Mouse (Mus musculus) midbrain, embryonic 14.5 days (tissue): ENCODE data around the gene Hmgcs2. TPM values are rescaled to one million over a fixed set of nuclear protein-coding genes. Genes with fewer than 3 reads are reported as not detected.
A peak's percentile ranks its signal among the peaks of the same experiment; 100 is the strongest.

Experiments
- ATAC-seq: fragments of 200-750 bp; cut with Nextera tagmentation; 2 replicates; pipeline ENCODE4 v1.8.0; 2017; ENCODE audit warnings: moderate number of reproducible peaks, moderate library complexity; ENCODE audit not compliant: low FRiP score, low TSS enrichment
- DNase-seq: peaks from one replicate; pipeline ENCODE4 v3.0.0-alpha.2; 2015
- H3K27ac ChIP-seq: fragments of 300-500 bp; sonication (generic); replicated peaks from 2 replicates; pipeline ENCODE4 v1.5.1; 2014; ENCODE audit warnings: mild to moderate bottlenecking, low read depth, low read length, moderate library complexity
- H3K27me3 ChIP-seq: fragments of 300-500 bp; sonication (generic); 2 replicates; pipeline ENCODE4 v1.6.1; 2014; ENCODE audit warnings: low read length, control low read depth, mixed read lengths; ENCODE audit not compliant: control insufficient read depth, insufficient read depth
- H3K36me3 ChIP-seq: fragments of 300-500 bp; sonication (generic); 2 replicates; pipeline ENCODE4 v1.6.1; 2014; ENCODE audit warnings: low read length, control low read depth; ENCODE audit not compliant: control insufficient read depth, insufficient read depth
- H3K4me1 ChIP-seq: fragments of 300-500 bp; sonication (generic); 2 replicates; pipeline ENCODE4 v1.6.1; 2014; ENCODE audit warnings: mild to moderate bottlenecking, antibody characterized with exemption, low read length, control low read depth; ENCODE audit not compliant: control insufficient read depth, insufficient read depth
- H3K4me2 ChIP-seq: fragments of 300-500 bp; sonication (generic); 2 replicates; pipeline ENCODE4 v1.6.1; 2014; ENCODE audit warnings: mild to moderate bottlenecking, low read length, moderate library complexity
- H3K4me3 ChIP-seq: fragments of 300-500 bp; sonication (generic); replicated peaks from 2 replicates; pipeline ENCODE4 v1.5.1; 2014; ENCODE audit warnings: low read depth, low read length
- H3K9ac ChIP-seq: fragments of 300-500 bp; sonication (generic); replicated peaks from 2 replicates; pipeline ENCODE4 v1.6.1; 2014; ENCODE audit warnings: mild to moderate bottlenecking, low read length, moderate library complexity
- H3K9me3 ChIP-seq: fragments of 300-500 bp; sonication (generic); 2 replicates; pipeline ENCODE4 v1.6.1; 2016; ENCODE audit warnings: low read length, control low read depth, mixed read lengths; ENCODE audit not compliant: control insufficient read depth
- whole genome bisulfite sequencing: fragments of 180-500 bp; shearing (Covaris S2); extraction: QIAGEN DNeasy Blood & Tissue Kit; methylation state at CpG from one replicate; pipeline ENCODE4 v1.1.7; 2014; 5-methylcytosine and 5-hydroxymethylcytosine counted together
- polyA plus RNA-seq: library from polyadenylated mRNA; unstranded; fragments of >200 nt; fragmentation: Nextera tagmentation; extraction: Ambion mirVana; gene quantifications from 2 replicates; pipeline ENCODE4 v1.2.1, GENCODE M21; 2014

Hmgcs2 gene
- polyA plus RNA-seq, 1 experiment from 2014 or later, result 16.2 TPM

DNA sequence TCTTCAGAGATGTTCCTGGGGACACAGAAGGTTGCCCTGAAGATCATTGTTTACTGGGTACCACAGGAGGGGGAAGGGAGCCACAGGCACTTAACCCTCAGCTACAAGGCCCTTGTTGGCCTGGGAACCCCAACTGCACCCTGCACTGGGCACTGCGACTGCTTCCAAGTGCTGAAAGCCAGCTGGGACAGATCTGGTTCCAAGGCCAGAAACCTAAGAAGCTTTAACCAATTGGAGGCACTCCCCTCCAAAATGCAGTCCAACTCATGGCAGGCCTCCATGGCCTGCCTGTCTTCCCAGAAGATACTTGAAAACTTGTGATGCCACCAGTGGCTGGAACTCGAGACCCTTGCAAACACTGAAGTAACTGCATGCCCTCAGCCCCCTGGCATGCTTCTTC, 34.9 kb downstream of the Hmgcs2 start:
- H3K27ac ChIP-seq, result no peak overlapping the region
- DNase-seq (no peak), ATAC-seq (no peak)
- no peak overlapping the region for H3K4me2 ChIP-seq
- H3K9ac ChIP-seq, result no peak overlapping the region
- H3K9me3 ChIP-seq, result no peaks in the 10 kb centered on the region
- H3K36me3 ChIP-seq, result 0 out of 2 replicates have a peak, but pooled peaks cover 3% of the 10 kb centered on the region
- H3K4me1 ChIP-seq, result peaks cover 5% of the 10 kb centered on the region; the same call in 1 of the 2 replicates
- 92% methylated on average over 2 of the region's 2 CpGs for WGBS
- H3K27me3 ChIP-seq, result no peaks in the 10 kb centered on the region
- H3K4me3 ChIP-seq, result no peak overlapping the region

DNA sequence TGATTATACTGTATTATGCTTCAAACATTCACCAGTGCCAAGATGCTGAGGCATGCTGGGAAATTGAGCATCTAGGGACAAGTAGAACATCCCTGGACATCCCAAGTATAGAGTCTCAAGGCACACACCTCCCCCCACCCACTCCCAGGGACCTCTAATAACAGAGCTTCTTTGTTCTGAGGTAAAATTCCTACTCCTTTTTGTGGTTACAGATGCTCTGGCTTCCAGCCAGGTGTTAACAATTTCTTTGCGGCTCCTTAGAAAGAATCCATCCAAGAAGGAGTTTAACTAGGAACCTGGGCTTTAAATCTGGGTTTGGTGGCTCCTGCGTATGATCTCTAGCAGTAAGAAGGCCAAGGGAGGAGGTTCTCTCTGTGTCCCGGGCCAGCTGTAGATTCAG, 36.9 kb downstream of the Hmgcs2 start:
- 63% methylated on average over 3 of the region's 3 CpGs for WGBS
- no peak for DNase-seq

DNA sequence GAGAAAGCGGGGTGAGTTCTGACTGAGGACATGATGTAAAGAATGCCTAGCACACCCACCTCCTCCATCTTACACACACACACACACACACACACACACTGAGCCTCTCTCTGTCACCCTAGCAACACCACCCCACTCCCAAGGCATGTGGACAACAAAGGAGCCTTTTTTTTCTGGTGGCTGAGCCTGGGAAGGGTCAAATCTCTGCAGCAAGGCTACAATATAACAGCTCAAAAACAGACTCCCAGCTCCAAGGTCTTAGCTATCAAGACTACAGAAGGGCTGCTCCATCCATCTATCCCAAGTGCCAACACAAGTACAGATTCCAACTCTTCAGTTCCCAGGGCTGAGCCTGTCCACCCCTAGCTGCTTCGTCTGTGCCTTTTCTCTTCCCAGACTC, 39.0 kb downstream of the Hmgcs2 start:
- H3K4me2 ChIP-seq, result no peak overlapping the region
- 8% methylated on average over 2 of the region's 2 CpGs for WGBS

More for the DNA sequence above, 36.9 kb downstream of the Hmgcs2 start:
- H3K4me2 ChIP-seq, result no peak overlapping the region
- H3K9me3 ChIP-seq, result no peaks in the 10 kb centered on the region
- H3K36me3 ChIP-seq, result 0 out of 2 replicates have a peak, but pooled peaks cover 7% of the 10 kb centered on the region
- H3K4me1 ChIP-seq, result peaks cover 6% of the 10 kb centered on the region; the same call in 1 of the 2 replicates
- H3K27me3 ChIP-seq, result no peaks in the 10 kb centered on the region
- H3K9ac ChIP-seq, result no peak overlapping the region
- no peak for ATAC-seq
- H3K4me3 ChIP-seq, result no peak overlapping the region
- H3K27ac ChIP-seq, result no peak overlapping the region; the same call in 1 of the 2 replicates

DNA sequence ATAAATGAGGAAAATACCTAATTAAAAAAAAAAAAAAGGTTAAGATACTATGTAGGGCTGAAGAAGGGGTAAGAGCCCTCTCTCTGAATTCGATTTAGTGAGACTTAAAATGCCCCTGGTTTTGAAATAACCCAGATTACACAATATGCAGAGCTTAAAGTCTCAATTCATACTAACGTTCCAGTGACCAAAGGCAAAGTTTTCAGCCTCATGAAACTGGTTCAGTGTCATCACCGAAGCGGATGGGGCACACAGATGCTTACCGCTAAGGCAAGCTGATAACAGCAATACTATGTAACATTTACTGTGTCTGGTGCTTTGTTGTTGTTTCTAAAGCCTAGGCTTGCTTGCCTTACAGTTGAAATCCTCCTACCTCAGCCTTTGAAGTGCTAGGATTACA, 42.0 kb downstream of the Hmgcs2 start:
- no peak overlapping the region for H3K4me3 ChIP-seq
- 87% methylated on average over 5 of the region's 5 CpGs for WGBS
- H3K4me1 ChIP-seq, result peaks cover 6% of the 10 kb centered on the region; the same call in 1 of the 2 replicates
- peaks cover 14% of the 10 kb centered on the region; the same call in 1 of the 2 replicates for H3K36me3 ChIP-seq
- H3K9me3 ChIP-seq, result no peaks in the 10 kb centered on the region
- DNase-seq (no peak), ATAC-seq (no peak)
- H3K27ac ChIP-seq, result no peak overlapping the region
- H3K4me2 ChIP-seq, result no peak overlapping the region
- no peak overlapping the region for H3K9ac ChIP-seq
- no peaks in the 10 kb centered on the region for H3K27me3 ChIP-seq

More for the DNA sequence above, 39.0 kb downstream of the Hmgcs2 start:
- Histone ChIP-seq H3K4me3 (no peak overlapping the region), H3K9me3 (no peaks in the 10 kb centered on the region), H3K36me3 (0 out of 2 replicates have a peak, but pooled peaks cover 7% of the 10 kb centered on the region), H3K27me3 (no peaks in the 10 kb centered on the region), H3K4me1 (peaks cover 6% of the 10 kb centered on the region; the same call in 1 of the 2 replicates), H3K27ac (peak overlapping the region; percentile 71), H3K9ac (no peak overlapping the region)
- DNase-seq (peak; percentile 76), ATAC-seq (peak; percentile 71)

DNA sequence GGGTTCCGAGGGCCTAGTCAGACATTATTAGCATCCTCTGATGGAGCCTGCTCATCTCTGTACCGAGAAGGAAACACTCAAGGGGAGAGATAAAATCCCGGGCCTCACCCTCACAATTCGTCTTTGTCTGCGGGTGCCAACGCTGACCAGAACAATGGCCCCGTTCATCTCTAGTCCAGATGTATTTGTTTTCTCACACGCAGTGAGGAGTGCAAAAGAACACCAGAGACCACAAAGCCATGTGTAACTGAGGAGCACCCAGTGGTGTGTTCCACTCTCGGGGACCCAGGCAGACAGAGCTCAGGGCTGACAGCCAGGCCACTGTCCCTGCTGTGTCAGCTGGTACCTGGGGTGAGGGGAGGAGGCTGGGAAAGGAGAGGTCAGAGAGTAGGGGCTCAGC, 44.0 kb downstream of the Hmgcs2 start:
- Histone ChIP-seq H3K4me3 (no peak overlapping the region), H3K36me3 (peaks cover 14% of the 10 kb centered on the region; the same call in 1 of the 2 replicates), H3K27ac (no peak overlapping the region), H3K4me1 (peaks cover 6% of the 10 kb centered on the region; the same call in 1 of the 2 replicates), H3K9ac (no peak overlapping the region), H3K9me3 (no peaks in the 10 kb centered on the region), H3K4me2 (no peak overlapping the region), H3K27me3 (no peaks in the 10 kb centered on the region)
- no peak for ATAC-seq
- WGBS, result 68% methylated on average over 9 of the region's 9 CpGs
- no peak for DNase-seq

DNA sequence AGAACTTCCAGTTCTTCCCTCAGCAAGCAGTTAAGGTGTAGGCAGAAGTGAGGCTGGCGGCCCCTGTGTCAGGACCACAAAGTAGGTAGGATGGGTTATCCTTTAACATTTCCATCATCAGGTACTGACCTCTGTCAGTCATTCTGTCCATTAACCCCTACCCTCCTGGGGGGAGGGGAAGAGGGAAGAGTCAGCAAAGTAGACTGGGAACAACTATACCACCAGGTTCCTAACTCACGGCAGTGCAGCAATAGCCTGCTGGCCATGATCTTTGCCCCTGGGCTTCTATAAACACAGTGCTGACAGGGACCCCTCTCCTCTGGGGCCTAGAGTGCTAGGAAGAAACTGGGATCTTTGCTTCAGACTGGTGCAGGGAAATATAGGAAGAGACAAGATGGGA, 53.8 kb downstream of the Hmgcs2 start:
- DNase-seq (no peak), ATAC-seq (no peak)
- H3K27ac ChIP-seq, result no peak overlapping the region
- no peak overlapping the region for H3K9ac ChIP-seq
- no peaks in the 10 kb centered on the region for H3K9me3 ChIP-seq
- 96% methylated on average over 2 of the region's 2 CpGs for WGBS
- peaks cover 24% of the 10 kb centered on the region for H3K4me1 ChIP-seq
- no peaks in the 10 kb centered on the region for H3K27me3 ChIP-seq
- no peak overlapping the region for H3K4me2 ChIP-seq
- no peak overlapping the region for H3K4me3 ChIP-seq
- 0 out of 2 replicates have a peak, but pooled peaks cover 8% of the 10 kb centered on the region for H3K36me3 ChIP-seq

DNA sequence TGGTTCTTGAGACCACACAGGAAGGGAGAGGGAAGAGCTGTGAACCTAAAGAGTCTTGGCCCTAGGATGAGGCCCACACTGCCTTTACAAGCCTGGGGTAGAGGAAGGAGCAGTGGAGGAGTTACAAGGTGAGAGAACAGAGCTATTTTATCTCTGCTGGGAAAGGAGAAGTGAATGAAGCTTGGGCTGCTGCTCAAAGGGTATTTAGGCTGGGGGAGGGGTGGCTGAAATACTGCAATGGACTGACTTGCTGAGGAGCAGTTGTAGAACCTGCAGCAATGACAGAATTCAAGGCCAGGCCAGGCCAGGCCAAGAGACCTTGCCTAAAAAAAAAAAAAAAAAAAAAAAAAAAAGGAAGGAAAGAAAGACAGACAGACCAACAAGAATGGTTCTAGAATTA, 55.1 kb downstream of the Hmgcs2 start:
- no peak overlapping the region; the same call in 1 of the 2 replicates for H3K4me2 ChIP-seq
- ATAC-seq, result no peak
- H3K27ac ChIP-seq, result no peak overlapping the region

DNA sequence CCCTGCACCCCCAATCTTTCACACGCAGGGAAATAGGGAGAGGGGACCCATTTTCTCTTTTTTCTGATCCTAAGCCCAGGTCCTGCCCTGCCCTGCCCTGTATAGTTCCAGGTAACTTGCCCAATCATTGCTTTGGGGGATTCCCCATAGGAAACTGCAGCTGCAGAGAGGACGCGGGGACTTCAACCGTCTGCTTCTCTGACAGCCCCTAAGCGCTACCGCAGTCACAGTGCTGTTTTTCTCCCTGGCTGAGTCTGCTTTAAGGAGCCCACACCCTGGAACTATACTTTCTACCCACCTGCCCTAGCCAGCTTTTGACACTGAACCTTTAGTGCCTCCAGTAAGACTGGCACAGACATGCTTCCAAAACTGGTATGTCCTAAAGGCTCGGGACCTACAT, 55.7 kb downstream of the Hmgcs2 start:
- H3K36me3 ChIP-seq, result 0 out of 2 replicates have a peak, but pooled peaks cover 8% of the 10 kb centered on the region
- no peak for ATAC-seq
- 77% methylated on average over 7 of the region's 7 CpGs for WGBS
- no peak overlapping the region for H3K27ac ChIP-seq
- no peaks in the 10 kb centered on the region for H3K9me3 ChIP-seq
- no peak overlapping the region for H3K4me3 ChIP-seq
- no peak overlapping the region for H3K9ac ChIP-seq
- no peaks in the 10 kb centered on the region for H3K27me3 ChIP-seq
- DNase-seq, result no peak
- H3K4me1 ChIP-seq, result peaks cover 29% of the 10 kb centered on the region
- H3K4me2 ChIP-seq, result peak overlapping the region; percentile 99; the same call in 1 of the 2 replicates

More for the DNA sequence above, 55.1 kb downstream of the Hmgcs2 start:
- H3K9me3 ChIP-seq, result no peaks in the 10 kb centered on the region
- peaks cover 29% of the 10 kb centered on the region for H3K4me1 ChIP-seq
- DNase-seq, result no peak
- H3K27me3 ChIP-seq, result no peaks in the 10 kb centered on the region
- H3K9ac ChIP-seq, result no peak overlapping the region
- H3K36me3 ChIP-seq, result 0 out of 2 replicates have a peak, but pooled peaks cover 8% of the 10 kb centered on the region
- no peak overlapping the region for H3K4me3 ChIP-seq
